Mouse (Mus musculus) lung, postnatal 0 days (tissue): ENCODE measurements around the gene Kcnj10.

Experiments used
- CTCF ChIP-seq: IDR thresholded peaks from 2 replicates; pipeline ENCODE4 v1.5.1; 2016; ENCODE audit warnings: antibody characterized with exemption, mild to moderate bottlenecking
- EP300 ChIP-seq: IDR thresholded peaks from 2 replicates; pipeline ENCODE4 v1.6.1; 2016; ENCODE audit warnings: antibody characterized with exemption, mild to moderate bottlenecking, control low read depth

DNA sequence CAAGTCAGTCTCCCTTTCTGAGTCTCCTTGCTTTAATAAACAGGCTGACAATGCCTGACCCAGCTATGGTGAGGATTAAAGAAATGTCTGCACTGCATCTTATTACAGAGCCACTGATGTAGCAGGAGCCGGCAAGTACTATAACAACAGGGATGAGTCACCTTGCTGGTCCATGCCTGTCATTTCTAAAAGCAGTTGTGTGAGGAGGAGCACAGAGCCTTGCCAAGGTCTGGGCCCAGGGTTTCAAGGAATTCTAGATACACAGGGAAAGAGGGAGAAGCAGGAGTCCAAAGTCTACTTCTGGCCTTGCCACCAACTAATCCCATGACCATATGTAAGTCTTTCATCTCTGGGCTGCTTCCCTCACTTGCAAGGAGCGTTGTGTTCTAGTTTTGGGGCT is 48.1 kb upstream of the Kcnj10 start:
- no peak for TF ChIP-seq CTCF
- no peak for TF ChIP-seq EP300
